Mouse (Mus musculus): ENCODE data around the gene Slc46a3. TPM values are rescaled to one million over a fixed set of nuclear protein-coding genes. Genes with fewer than 3 reads are reported as not detected.

The Slc46a3 gene
- polyA plus RNA-seq, 1 experiment from 2014 or later: 5.7 TPM

GRCm38 (mm10) chr5:147845319-147845718, 49.3 kb downstream of the Slc46a3 start:
- no peak for DNase-seq (ENCODE audit: low spot score)

GRCm38 (mm10) chr5:147843340-147843739, 51.3 kb downstream of the Slc46a3 start:
- DNase-seq (ENCODE audit: low spot score): no peak

GRCm38 (mm10) chr5:147839418-147839817, 55.2 kb downstream of the Slc46a3 start:
- DNase-seq (ENCODE audit: low spot score): no peak

- DNase-seq (ENCODE audit: low spot score): no peak
Observed at GRCm38 (mm10) chr5:147834841-147835500, 59.6 kb downstream of the Slc46a3 start.

GRCm38 (mm10) chr5:147832842-147833241, 61.8 kb downstream of the Slc46a3 start:
- no peak for DNase-seq (ENCODE audit: low spot score)

GRCm38 (mm10) chr5:147828846-147829245, 65.8 kb downstream of the Slc46a3 start:
- DNase-seq (ENCODE audit: low spot score): no peak

Other genes with a start within 250 kb of the Slc46a3 start
- gene Flt1, start 168.8 kb downstream of the Slc46a3 start, polyA plus RNA-seq (2015; fragmentation: Nextera tagmentation; extraction: Ambion mirVana): 2.0 and 2.9 TPM in 2 replicates
- 682 and 692 TPM in 2 replicates for gene Pomp, start 34.4 kb downstream of the Slc46a3 start, polyA plus RNA-seq (2015; fragmentation: Nextera tagmentation; extraction: Ambion mirVana)
- gene Mtus2, start 62.5 kb upstream of the Slc46a3 start, polyA plus RNA-seq (2015; fragmentation: Nextera tagmentation; extraction: Ambion mirVana): 2.8 and 6.4 TPM in 2 replicates